Mouse (Mus musculus) C2C12 (cell line): ENCODE data around the gene Pfn1.

Source experiments
- CEBPB ChIP-seq: IDR thresholded peaks from one replicate; pipeline ENCODE4 v1.6.1; 2011; ENCODE audit warnings: low read depth, mild to moderate bottlenecking, control low read depth, moderate library complexity
- CTCF ChIP-seq: IDR thresholded peaks from one replicate; pipeline ENCODE4 v1.5.1; 2011; ENCODE audit not compliant: control insufficient read depth, insufficient read depth, insufficient read length
- FOSL1 ChIP-seq: IDR thresholded peaks from one replicate; pipeline ENCODE4 v1.8.0; 2011; ENCODE audit warnings: mild to moderate bottlenecking, low read length; ENCODE audit not compliant: poor library complexity, insufficient read depth, severe bottlenecking
- MAX ChIP-seq: IDR thresholded peaks from one replicate; pipeline ENCODE4 v1.6.1; 2011; ENCODE audit warnings: mild to moderate bottlenecking, control low read depth
- MYOD1 ChIP-seq: IDR thresholded peaks from one replicate; pipeline ENCODE4 v1.6.1; 2011; ENCODE audit warnings: low read depth; ENCODE audit not compliant: control insufficient read depth, insufficient read length
- MYOG ChIP-seq: IDR thresholded peaks from one replicate; pipeline ENCODE4 v1.6.1; 2011; ENCODE audit not compliant: control insufficient read depth, insufficient read length; ENCODE audit errors: extremely low read depth
- USF1 ChIP-seq: IDR thresholded peaks from one replicate; pipeline ENCODE4 v1.6.1; 2011; ENCODE audit warnings: low read depth, mild to moderate bottlenecking, control low read depth, moderate library complexity

DNA sequence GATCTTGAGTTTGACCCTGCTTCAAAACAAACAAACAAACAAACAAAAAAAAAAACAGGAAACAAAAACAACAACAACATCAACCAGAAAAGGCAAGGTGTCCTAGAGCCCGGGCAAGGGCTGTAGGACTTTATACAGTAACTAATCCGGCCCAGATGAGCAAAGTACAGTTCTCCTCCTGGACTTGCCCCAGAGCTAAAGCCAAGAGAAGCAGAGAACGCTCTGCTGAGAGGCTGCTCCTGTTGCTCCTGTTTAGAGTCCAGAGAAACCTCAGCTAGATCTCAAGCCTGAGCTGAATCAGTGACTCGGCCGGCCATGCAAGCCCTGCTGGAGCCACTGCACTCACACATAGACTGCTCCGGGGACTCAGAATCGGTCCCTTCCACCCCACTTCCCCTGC is 24.3 kb downstream of the Pfn1 start:
- no peak for TF ChIP-seq CTCF
- no peak for TF ChIP-seq USF1
- no peak for TF ChIP-seq MAX
- TF ChIP-seq FOSL1, result no peak
- TF ChIP-seq MYOD1, result no peak
- no peak for TF ChIP-seq MYOG
- TF ChIP-seq CEBPB, result no peak
